Mouse (Mus musculus) C2C12 (cell line): Measurements from ENCODE around the gene Axin1.

Experiments used
- CTCF ChIP-seq: IDR thresholded peaks from one replicate; pipeline ENCODE4 v1.5.1; 2011; ENCODE audit not compliant: control insufficient read depth, insufficient read depth, insufficient read length
- FOSL1 ChIP-seq: IDR thresholded peaks from one replicate; pipeline ENCODE4 v1.8.0; 2011; ENCODE audit warnings: mild to moderate bottlenecking, low read length; ENCODE audit not compliant: poor library complexity, insufficient read depth, severe bottlenecking
- MAX ChIP-seq: IDR thresholded peaks from one replicate; pipeline ENCODE4 v1.6.1; 2011; ENCODE audit warnings: mild to moderate bottlenecking, control low read depth
- MYOD1 ChIP-seq: IDR thresholded peaks from one replicate; pipeline ENCODE4 v1.6.1; 2011; ENCODE audit warnings: low read depth; ENCODE audit not compliant: control insufficient read depth, insufficient read length
- MYOG ChIP-seq: IDR thresholded peaks from one replicate; pipeline ENCODE4 v1.6.1; 2011; ENCODE audit not compliant: control insufficient read depth, insufficient read length; ENCODE audit errors: extremely low read depth

- no peak for TF ChIP-seq CTCF
- no peak for TF ChIP-seq MAX
- TF ChIP-seq MYOD1, result no peak
- no peak for TF ChIP-seq MYOG
- TF ChIP-seq FOSL1, result no peak
Observed at GRCm38 (mm10) chr17:26115205-26115898, 23.1 kb upstream of the Axin1 start.
